Mouse (Mus musculus): ENCODE data around the gene Ldlrad2. TPM values are rescaled to one million over a fixed set of nuclear protein-coding genes. Genes with fewer than 3 reads are reported as not detected.

The Ldlrad2 gene
- total RNA-seq, 2 experiments from 2014 or later, result not detected

GRCm38 (mm10) chr4:137556673-137557210 lies 17.6 kb downstream of the Ldlrad2 start:
- no peak for DNase-seq
- intact Hi-C loops (cut with DNase I), result no loop called here

GRCm38 (mm10) chr4:137553466-137553865 lies 20.9 kb downstream of the Ldlrad2 start:
- no peak for DNase-seq
- intact Hi-C loops (cut with DNase I), result no loop called here

DNA sequence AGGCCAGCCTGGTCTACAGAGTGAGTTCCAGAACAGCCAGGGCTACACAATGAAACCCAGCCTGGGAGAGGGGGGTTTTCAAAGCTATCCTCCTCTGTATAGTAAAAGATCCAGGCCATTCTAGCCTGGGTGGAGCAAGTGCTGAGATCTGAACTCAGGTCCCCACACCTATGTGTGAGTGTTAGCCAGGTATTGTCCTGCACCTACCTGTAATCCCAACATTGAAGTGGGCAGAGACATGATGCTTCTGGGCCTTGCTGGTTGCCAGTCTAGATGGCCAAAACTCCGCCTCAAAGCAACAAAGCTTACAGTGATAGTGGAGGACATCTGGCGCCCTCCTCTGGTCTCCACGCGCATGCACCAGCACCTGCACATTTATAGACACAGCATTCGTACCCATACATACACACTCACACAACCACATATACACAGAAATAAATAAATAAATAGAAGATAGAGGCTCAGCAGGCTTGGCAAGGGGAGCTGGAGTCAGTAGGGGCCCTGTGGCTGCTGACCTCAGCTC lies 28.3 kb downstream of the Ldlrad2 start:
- peak; percentile 64 for DNase-seq
- intact Hi-C loops (cut with DNase I), result no loop called here

DNA sequence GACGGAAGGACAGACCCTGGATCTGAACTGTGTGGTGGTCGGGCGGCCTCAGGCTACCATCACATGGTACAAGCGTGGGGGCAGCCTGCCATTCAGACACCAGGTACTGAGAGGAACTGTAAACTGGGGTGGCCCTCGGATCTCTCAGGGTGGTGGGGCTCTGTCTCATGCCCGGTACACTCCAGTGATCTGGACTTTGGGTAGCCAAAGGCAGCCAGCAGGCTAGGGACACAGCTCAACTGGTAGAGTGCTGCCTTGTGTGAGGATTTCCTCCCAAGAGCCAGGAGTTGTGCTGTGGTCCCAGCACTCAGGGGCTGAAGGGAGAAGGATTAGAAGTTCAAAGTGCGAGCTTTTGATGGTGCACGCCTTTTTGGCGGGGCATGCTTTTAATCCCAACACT lies 28.8 kb downstream of the Ldlrad2 start:
- intact Hi-C loops (cut with DNase I), result no loop called here
- DNase-seq, result no peak

GRCm38 (mm10) chr4:137542968-137543367 lies 31.4 kb downstream of the Ldlrad2 start:
- intact Hi-C loops (cut with DNase I), result no loop called here
- no peak for DNase-seq

DNA sequence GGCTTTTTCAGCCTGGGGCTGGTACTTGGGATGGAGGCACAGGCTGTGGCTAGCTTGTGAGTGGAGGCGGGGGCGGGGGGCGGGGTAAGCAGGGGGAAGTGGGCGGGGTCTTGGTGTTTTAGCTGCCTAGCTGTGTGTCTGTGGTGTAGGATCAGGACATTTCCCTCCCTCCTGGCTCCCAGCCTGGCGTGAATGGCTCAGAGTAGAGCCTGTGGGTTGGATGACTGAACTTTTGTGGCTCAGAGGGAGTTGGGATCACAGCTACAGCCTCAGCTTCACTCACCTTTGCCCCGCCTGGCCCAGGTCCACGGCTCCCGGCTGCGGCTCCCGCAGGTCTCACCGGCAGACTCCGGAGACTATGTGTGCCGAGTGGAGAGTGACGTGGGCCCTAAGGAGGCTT lies 34.0 kb downstream of the Ldlrad2 start:
- no peak for DNase-seq

GRCm38 (mm10) chr4:137527872-137528271 lies 46.5 kb downstream of the Ldlrad2 start:
- intact Hi-C loops (cut with DNase I), result no loop called here
- DNase-seq, result no peak

More for the DNA sequence above, 34.0 kb downstream of the Ldlrad2 start:
- intact Hi-C loops (cut with DNase I), result no loop called here

GRCm38 (mm10) chr4:137527368-137527767 lies 47.0 kb downstream of the Ldlrad2 start:
- intact Hi-C loops (cut with DNase I), result no loop called here
- no peak for DNase-seq

GRCm38 (mm10) chr4:137525426-137525825 lies 48.9 kb downstream of the Ldlrad2 start:
- intact Hi-C loops (cut with DNase I), result no loop called here
- DNase-seq, result no peak

Small RNA genes lying within 50 kb of the gene (microRNA-seq; reads per million reads assigned to microRNA genes)
- not detected for gene Mir7018

Other genes with a start within 250 kb of the Ldlrad2 start
- gene Cdc42, start 216.8 kb downstream of the Ldlrad2 start, total RNA-seq (2021), result 100 to 1,000 TPM; 568 to 579 TPM
- gene Cela3a, start 164.8 kb downstream of the Ldlrad2 start, total RNA-seq (2021), result not detected
- gene Cela3b, start 144.0 kb downstream of the Ldlrad2 start, total RNA-seq (2021), result not detected
- gene 1700013G24Rik, start 121.3 kb downstream of the Ldlrad2 start, total RNA-seq (2021), result not detected
- gene Hspg2, start 105.8 kb downstream of the Ldlrad2 start, total RNA-seq (2021), result 10 to 100 TPM; 14.9 to 15.0 TPM
- gene Usp48, start 19.2 kb upstream of the Ldlrad2 start, total RNA-seq (2021), result 100 to 1,000 TPM; 163 to 167 TPM
- gene Rap1gap, start 90.2 kb upstream of the Ldlrad2 start, total RNA-seq (2021), result 100 to 1,000 TPM; 147 to 164 TPM
- gene Alpl, start 221.8 kb upstream of the Ldlrad2 start, total RNA-seq (2021), result 1 to 10 TPM; 6.6 to 9.3 TPM